Mouse (Mus musculus) heart, postnatal 0 days (tissue): Measurements from ENCODE around the gene Eef1akmt2. TPM values are rescaled to one million over a fixed set of nuclear protein-coding genes. Genes with fewer than 3 reads are reported as not detected.

Experiments used
- ATAC-seq: fragments of 200-750 bp; cut with Nextera tagmentation; 2 replicates; pipeline ENCODE4 v1.8.0; 2017; ENCODE audit warnings: low read depth, moderate number of reproducible peaks, moderate library complexity; ENCODE audit not compliant: insufficient read depth
- DNase-seq: peaks from one replicate; pipeline ENCODE4 v3.0.0-alpha.2; 2016; ENCODE audit warnings: low spot score
- H3K27ac ChIP-seq: fragments of 300-500 bp; sonication (generic); 2 replicates; pipeline ENCODE4 v1.5.1; 2014; ENCODE audit warnings: low read depth, mild to moderate bottlenecking
- H3K27me3 ChIP-seq: fragments of 300-500 bp; sonication (generic); 2 replicates; pipeline ENCODE4 v1.6.1; 2014; ENCODE audit warnings: low read length, mixed read lengths; ENCODE audit not compliant: control insufficient read depth, insufficient read depth
- H3K36me3 ChIP-seq: fragments of 300-500 bp; sonication (generic); replicated peaks from 2 replicates; pipeline ENCODE4 v1.6.1; 2014; ENCODE audit warnings: low read length, mixed read lengths; ENCODE audit not compliant: control insufficient read depth, insufficient read depth
- H3K4me1 ChIP-seq: fragments of 300-500 bp; sonication (generic); 2 replicates; pipeline ENCODE4 v1.6.1; 2014; ENCODE audit warnings: antibody characterized with exemption; ENCODE audit not compliant: control insufficient read depth, insufficient read depth
- H3K4me2 ChIP-seq: fragments of 300-500 bp; sonication (generic); 2 replicates; pipeline ENCODE4 v1.6.1; 2014; ENCODE audit warnings: low read depth, mild to moderate bottlenecking, low read length, moderate library complexity
- H3K4me3 ChIP-seq: fragments of 300-500 bp; sonication (generic); 2 replicates; pipeline ENCODE4 v1.5.1; 2014; ENCODE audit warnings: low read depth, low read length
- H3K9ac ChIP-seq: fragments of 300-500 bp; sonication (generic); replicated peaks from 2 replicates; pipeline ENCODE4 v1.6.1; 2014; ENCODE audit warnings: low read depth, low read length, mixed read lengths
- H3K9me3 ChIP-seq: fragments of 300-500 bp; sonication (generic); replicated peaks from 2 replicates; pipeline ENCODE4 v1.6.1; 2016; ENCODE audit warnings: low read length; ENCODE audit not compliant: control insufficient read depth
- CTCF ChIP-seq: IDR thresholded peaks from 2 replicates; pipeline ENCODE4 v1.5.1; 2016; ENCODE audit warnings: antibody characterized with exemption, control low read depth, low read depth
- EP300 ChIP-seq: IDR thresholded peaks from 2 replicates; pipeline ENCODE4 v1.6.1; 2016; ENCODE audit warnings: antibody characterized with exemption, low read depth
- WGBS: fragments of 180-500 bp; shearing (Covaris S2); extraction: QIAGEN DNeasy Blood & Tissue Kit; methylation state at CpG from one replicate; pipeline ENCODE4 v1.1.7; 2014; 5-methylcytosine and 5-hydroxymethylcytosine counted together
- polyA plus RNA-seq: library from polyadenylated mRNA; unstranded; fragments of >200 nt; fragmentation: Nextera tagmentation; extraction: Ambion mirVana; gene quantifications from 2 replicates; pipeline ENCODE4 v1.2.1, GENCODE M21; 2015
- total RNA-seq: library from RNA; depleted of rRNA; stranded (reverse); fragments of >200 nt; gene quantifications from 2 replicates; pipeline ENCODE4 v1.2.3, GENCODE M21; 2014; ENCODE audit warnings: low replicate concordance

Eef1akmt2 gene
- total and polyA plus RNA-seq, 2 experiments from 2014 or later, result 21.1 to 29.2 TPM

GRCm38 (mm10) chr7:132804461-132804860 is 48.0 kb downstream of the Eef1akmt2 start:
- no peak overlapping the region for H3K4me3 ChIP-seq
- DNase-seq (no peak), ATAC-seq (no peak)
- TF ChIP-seq CTCF (no peak), EP300 (no peak)
- no peak overlapping the region for H3K9ac ChIP-seq
- no peaks in the 10 kb centered on the region for H3K36me3 ChIP-seq
- H3K4me1 ChIP-seq, result peaks cover 91% of the 10 kb centered on the region
- no peaks in the 10 kb centered on the region for H3K9me3 ChIP-seq
- no peak overlapping the region for H3K4me2 ChIP-seq
- no peaks in the 10 kb centered on the region for H3K27me3 ChIP-seq
- peak overlapping the region; percentile 57 for H3K27ac ChIP-seq
- WGBS, result 52% methylated on average over 7 of the region's 7 CpGs

GRCm38 (mm10) chr7:132803962-132804361 is 48.5 kb downstream of the Eef1akmt2 start:
- peak overlapping the region; percentile 57 for H3K27ac ChIP-seq
- H3K4me2 ChIP-seq, result no peak overlapping the region
- no peak overlapping the region for H3K9ac ChIP-seq
- DNase-seq (no peak), ATAC-seq (no peak)
- WGBS, result 52% methylated on average over 3 of the region's 3 CpGs
- peaks cover 91% of the 10 kb centered on the region for H3K4me1 ChIP-seq
- H3K27me3 ChIP-seq, result no peaks in the 10 kb centered on the region
- H3K9me3 ChIP-seq, result no peaks in the 10 kb centered on the region
- no peak overlapping the region for H3K4me3 ChIP-seq
- no peaks in the 10 kb centered on the region for H3K36me3 ChIP-seq
- TF ChIP-seq EP300, result no peak
- TF ChIP-seq CTCF, result no peak

GRCm38 (mm10) chr7:132803336-132803735 is 49.1 kb downstream of the Eef1akmt2 start:
- 38% methylated on average over 2 of the region's 2 CpGs for WGBS
- Histone ChIP-seq H3K4me2 (no peak overlapping the region), H3K27me3 (no peaks in the 10 kb centered on the region), H3K36me3 (no peaks in the 10 kb centered on the region), H3K4me1 (peaks cover 85% of the 10 kb centered on the region), H3K9ac (no peak overlapping the region; the same call in 1 of the 2 replicates), H3K9me3 (no peaks in the 10 kb centered on the region), H3K27ac (peak overlapping the region; percentile 57), H3K4me3 (no peak overlapping the region)
- no peak for ATAC-seq
- TF ChIP-seq CTCF (no peak), EP300 (no peak)
- no peak for DNase-seq

- Histone ChIP-seq H3K9me3 (no peaks in the 10 kb centered on the region), H3K4me1 (peaks cover 79% of the 10 kb centered on the region), H3K9ac (no peak overlapping the region; the same call in 1 of the 2 replicates), H3K27ac (peak overlapping the region; percentile 57), H3K4me3 (no peak overlapping the region), H3K36me3 (no peaks in the 10 kb centered on the region), H3K4me2 (no peak overlapping the region), H3K27me3 (no peaks in the 10 kb centered on the region)
- DNase-seq (no peak), ATAC-seq (no peak)
- TF ChIP-seq EP300 (no peak), CTCF (no peak)
- WGBS, result 45% methylated on average over 11 of the region's 11 CpGs
These were observed 49.8 kb downstream of the Eef1akmt2 start for GRCm38 (mm10) chr7:132802691-132803090.

GRCm38 (mm10) chr7:132802066-132802465 is 50.4 kb downstream of the Eef1akmt2 start:
- 80% methylated on average over 2 of the region's 2 CpGs for WGBS
- Histone ChIP-seq H3K27ac (peak overlapping the region; percentile 57), H3K36me3 (no peaks in the 10 kb centered on the region), H3K27me3 (no peaks in the 10 kb centered on the region), H3K4me2 (no peak overlapping the region), H3K4me3 (no peak overlapping the region), H3K4me1 (peaks cover 73% of the 10 kb centered on the region), H3K9ac (no peak overlapping the region; the same call in 1 of the 2 replicates), H3K9me3 (no peaks in the 10 kb centered on the region)
- no peak for DNase-seq
- no peak for TF ChIP-seq EP300
- no peak for TF ChIP-seq CTCF
- ATAC-seq, result no peak

GRCm38 (mm10) chr7:132801509-132801908 is 51.0 kb downstream of the Eef1akmt2 start:
- TF ChIP-seq CTCF (no peak), EP300 (no peak)
- H3K4me1 ChIP-seq, result peaks cover 67% of the 10 kb centered on the region
- ATAC-seq (no peak), DNase-seq (no peak)
- peak overlapping the region; percentile 57 for H3K27ac ChIP-seq
- H3K4me3 ChIP-seq, result no peak overlapping the region
- H3K36me3 ChIP-seq, result no peaks in the 10 kb centered on the region
- H3K27me3 ChIP-seq, result no peaks in the 10 kb centered on the region
- no peak overlapping the region for H3K4me2 ChIP-seq
- WGBS, result 90% methylated on average over 5 of the region's 5 CpGs
- no peak overlapping the region for H3K9ac ChIP-seq
- H3K9me3 ChIP-seq, result no peaks in the 10 kb centered on the region
